Mouse (Mus musculus) limb, embryonic 12.5 days (tissue): Measurements from ENCODE around the gene Tmem125. TPM values are rescaled to one million over a fixed set of nuclear protein-coding genes. Genes with fewer than 3 reads are reported as not detected.
"Not testable (repeated sequence)": the region's sequence is repeated elsewhere in the genome, so short reads cannot be mapped to it uniquely, and the experiment has no call there.

Experiments used
- ATAC-seq: fragments of 200-750 bp; cut with Nextera tagmentation; 2 replicates; pipeline ENCODE4 v1.8.0; 2017; ENCODE audit warnings: low read depth, moderate TSS enrichment; ENCODE audit not compliant: insufficient number of reproducible peaks, insufficient read depth, low FRiP score, low TSS enrichment
- H3K27ac ChIP-seq: fragments of 300-500 bp; sonication (generic); 2 replicates; pipeline ENCODE4 v1.5.1; 2016; ENCODE audit warnings: mild to moderate bottlenecking, moderate library complexity
- H3K27me3 ChIP-seq: fragments of 300-500 bp; sonication (generic); 2 replicates; pipeline ENCODE4 v1.6.1; 2016; ENCODE audit warnings: mild to moderate bottlenecking, moderate library complexity
- H3K36me3 ChIP-seq: fragments of 300-500 bp; sonication (generic); 2 replicates; pipeline ENCODE4 v1.6.1; 2016; ENCODE audit warnings: mild to moderate bottlenecking, moderate library complexity
- H3K4me1 ChIP-seq: fragments of 300-500 bp; sonication (generic); replicated peaks from 2 replicates; pipeline ENCODE4 v1.6.1; 2016
- H3K4me2 ChIP-seq: fragments of 300-500 bp; sonication (generic); 2 replicates; pipeline ENCODE4 v1.6.1; 2016; ENCODE audit warnings: mild to moderate bottlenecking, moderate library complexity
- H3K4me3 ChIP-seq: fragments of 300-500 bp; sonication (generic); replicated peaks from 2 replicates; pipeline ENCODE4 v1.5.1; 2016; ENCODE audit warnings: mild to moderate bottlenecking
- H3K9ac ChIP-seq: fragments of 300-500 bp; sonication (generic); replicated peaks from 2 replicates; pipeline ENCODE4 v1.6.1; 2016; ENCODE audit warnings: mild to moderate bottlenecking, moderate library complexity
- H3K9me3 ChIP-seq: fragments of 300-500 bp; sonication (generic); 2 replicates; pipeline ENCODE4 v1.6.1; 2016; ENCODE audit warnings: mild to moderate bottlenecking, moderate library complexity
- WGBS: fragments of 180-500 bp; shearing (Covaris S2); methylation state at CpG from one replicate; pipeline ENCODE4 v1.1.7; 2016; 5-methylcytosine and 5-hydroxymethylcytosine counted together
- polyA plus RNA-seq: library from polyadenylated mRNA; unstranded; fragments of >200 nt; fragmentation: Nextera tagmentation; extraction: Ambion mirVana; gene quantifications from 2 replicates; pipeline ENCODE4 v1.2.1, GENCODE M21; 2016

Gene Tmem125
- polyA plus RNA-seq, 1 experiment from 2014 or later, result 0.58 TPM

- WGBS, result 43% methylated on average over 16 of the region's 16 CpGs
- no peak overlapping the region for H3K4me3 ChIP-seq
Measured at GRCm38 (mm10) chr4:118517497-118518146, 26.2 kb downstream of the Tmem125 start.

GRCm38 (mm10) chr4:118516699-118517496 lies 26.9 kb downstream of the Tmem125 start:
- no peak overlapping the region; the same call in 1 of the 2 replicates for H3K4me2 ChIP-seq
- H3K27ac ChIP-seq, result no peak overlapping the region
- 11% methylated on average over 20 of the region's 20 CpGs for WGBS
- H3K4me1 ChIP-seq, result peaks cover 7% of the 10 kb centered on the region; the same call in 1 of the 2 replicates
- H3K9me3 ChIP-seq, result no peaks in the 10 kb centered on the region
- H3K36me3 ChIP-seq, result no peaks in the 10 kb centered on the region
- H3K4me3 ChIP-seq, result no peak overlapping the region
- H3K9ac ChIP-seq, result no peak overlapping the region
- peaks cover 23% of the 10 kb centered on the region for H3K27me3 ChIP-seq
- ATAC-seq, result no peak

More at GRCm38 (mm10) chr4:118517497-118518146, 26.2 kb downstream of the Tmem125 start:
- no peaks in the 10 kb centered on the region for H3K36me3 ChIP-seq
- no peak overlapping the region for H3K9ac ChIP-seq
- H3K4me2 ChIP-seq, result no peak overlapping the region
- peaks cover 7% of the 10 kb centered on the region; the same call in 1 of the 2 replicates for H3K4me1 ChIP-seq
- no peak for ATAC-seq
- H3K27me3 ChIP-seq, result peaks cover 23% of the 10 kb centered on the region
- H3K9me3 ChIP-seq, result no peaks in the 10 kb centered on the region
- no peak overlapping the region for H3K27ac ChIP-seq

GRCm38 (mm10) chr4:118509050-118509449 lies 34.8 kb downstream of the Tmem125 start:
- Histone ChIP-seq H3K36me3 (no peaks in the 10 kb centered on the region), H3K9me3 (no peaks in the 10 kb centered on the region), H3K27me3 (no peaks in the 10 kb centered on the region), H3K4me1 (no peaks in the 10 kb centered on the region), H3K4me3 (no peak overlapping the region), H3K9ac (no peak overlapping the region), H3K4me2 (no peak overlapping the region), H3K27ac (no peak overlapping the region)
- WGBS, result 23% methylated on average over 6 of the region's 6 CpGs
- ATAC-seq, result no peak

GRCm38 (mm10) chr4:118507171-118507570 lies 36.7 kb downstream of the Tmem125 start:
- ATAC-seq, H3K4me2 ChIP-seq, H3K4me1 ChIP-seq, H3K27ac ChIP-seq, H3K4me3 ChIP-seq, H3K36me3 ChIP-seq, H3K27me3 ChIP-seq, H3K9me3 ChIP-seq, H3K9ac ChIP-seq: not testable (repeated sequence)
- WGBS, result 88% methylated on average over 1 of the region's 1 CpGs

- H3K4me3 ChIP-seq, result no peak overlapping the region
- H3K4me2 ChIP-seq, result no peak overlapping the region
- no peaks in the 10 kb centered on the region for H3K27me3 ChIP-seq
- no peak for ATAC-seq
- no peaks in the 10 kb centered on the region for H3K36me3 ChIP-seq
- H3K4me1 ChIP-seq, result no peaks in the 10 kb centered on the region
- no peak overlapping the region for H3K27ac ChIP-seq
- H3K9ac ChIP-seq, result no peak overlapping the region
- H3K9me3 ChIP-seq, result no peaks in the 10 kb centered on the region
- WGBS, result 74% methylated on average over 3 of the region's 3 CpGs
Measured at GRCm38 (mm10) chr4:118505551-118505950, 38.3 kb downstream of the Tmem125 start.

GRCm38 (mm10) chr4:118500792-118501191 lies 43.1 kb downstream of the Tmem125 start:
- H3K4me1 ChIP-seq, result no peaks in the 10 kb centered on the region
- WGBS, result 66% methylated on average over 9 of the region's 9 CpGs
- H3K9ac ChIP-seq, result no peak overlapping the region
- no peak for ATAC-seq
- H3K27me3 ChIP-seq, result no peaks in the 10 kb centered on the region
- no peaks in the 10 kb centered on the region for H3K36me3 ChIP-seq
- H3K9me3 ChIP-seq, result no peaks in the 10 kb centered on the region
- H3K4me2 ChIP-seq, result no peak overlapping the region
- H3K27ac ChIP-seq, result no peak overlapping the region
- H3K4me3 ChIP-seq, result no peak overlapping the region

- Histone ChIP-seq H3K4me2 (no peak overlapping the region), H3K4me3 (no peak overlapping the region), H3K9me3 (no peaks in the 10 kb centered on the region), H3K4me1 (no peaks in the 10 kb centered on the region), H3K27ac (no peak overlapping the region), H3K27me3 (no peaks in the 10 kb centered on the region), H3K36me3 (no peaks in the 10 kb centered on the region), H3K9ac (no peak overlapping the region)
- 39% methylated on average over 6 of the region's 6 CpGs for WGBS
- ATAC-seq, result no peak
Measured at GRCm38 (mm10) chr4:118500171-118500724, 43.6 kb downstream of the Tmem125 start.

Other genes with a start within 250 kb of the Tmem125 start
- 11.1 and 11.7 TPM in 2 replicates for gene Szt2, start 134.8 kb downstream of the Tmem125 start, polyA plus RNA-seq
- 116 and 127 TPM in 2 replicates for gene Med8, start 134.7 kb downstream of the Tmem125 start, polyA plus RNA-seq
- gene Elovl1, start 116.0 kb downstream of the Tmem125 start, polyA plus RNA-seq, result 37.8 and 44.1 TPM in 2 replicates
- gene Cdc20, start 106.7 kb downstream of the Tmem125 start, polyA plus RNA-seq, result 285 and 296 TPM in 2 replicates
- gene Mpl, start 86.5 kb downstream of the Tmem125 start, polyA plus RNA-seq, result 0.64 TPM in 2 replicates
- gene Tie1, start 54.0 kb downstream of the Tmem125 start, polyA plus RNA-seq, result 16.6 and 18.4 TPM in 2 replicates
- gene 2610528J11Rik, start 17.0 kb downstream of the Tmem125 start, polyA plus RNA-seq, result 0.73 and 1.6 TPM in 2 replicates
- gene Cfap57, start 76.7 kb upstream of the Tmem125 start, polyA plus RNA-seq, result 0.23 and 0.45 TPM in 2 replicates
- gene Ebna1bp2, start 76.8 kb upstream of the Tmem125 start, polyA plus RNA-seq, result 158 and 159 TPM in 2 replicates
- not detected in 2 replicates for gene Olfr62, start 114.9 kb upstream of the Tmem125 start, polyA plus RNA-seq
- 0.13 TPM in 1 of 2 replicates, not detected in the other for gene Olfr1342, start 148.7 kb upstream of the Tmem125 start, polyA plus RNA-seq
- gene Olfr1341, start 159.5 kb upstream of the Tmem125 start, polyA plus RNA-seq, result not detected in 2 replicates
- not detected in 2 replicates for gene Olfr1340, start 176.1 kb upstream of the Tmem125 start, polyA plus RNA-seq
- not detected in 2 replicates for gene Olfr1339, start 188.1 kb upstream of the Tmem125 start, polyA plus RNA-seq
- gene Olfr1338, start 214.7 kb upstream of the Tmem125 start, polyA plus RNA-seq, result not detected in 2 replicates
- not detected in 2 replicates for gene Olfr1337, start 238.5 kb upstream of the Tmem125 start, polyA plus RNA-seq